Mouse (Mus musculus) heart, postnatal 14 days (tissue): ENCODE data around the gene Ppa1. TPM values are rescaled to one million over a fixed set of nuclear protein-coding genes. Genes with fewer than 3 reads are reported as not detected.
"Not testable (repeated sequence)": the region's sequence is repeated elsewhere in the genome, so short reads cannot be mapped to it uniquely, and the experiment has no call there.

Experiments
- DNase-seq, 2 experiments: peaks; one replicate each; pipeline ENCODE4 v3.0.0; 2021 to 2022
- intact Hi-C: fragments of 180-260 bp; cut with DNase I; formaldehyde crosslinking; loops from one replicate; pipeline ENCODE4 v1.15.1; 2025
- long read RNA-seq, 2 experiments: library from polyadenylated mRNA; stranded (forward); transcript quantifications; one replicate each; pipeline ENCODE4 v2.0.0; 2021
- total RNA-seq, 2 experiments: library from RNA; stranded (reverse); gene quantifications; 2 replicates each; pipeline ENCODE4 v1.2.3; 2021

Gene Ppa1
- total RNA-seq: 10 to 100 TPM; 47.1 to 47.4 TPM
- long read RNA-seq, experiment 1, transcript Ppa1-201 (11 exons, 1,364 nt): major isoform, 74 of 75 reads
- long read RNA-seq, experiment 1, partial matches to known transcripts: 0 of 75 reads
- long read RNA-seq, experiment 1, other reads (novel, unspliced or antisense): 1 of 75 reads
- long read RNA-seq, experiment 2, transcript Ppa1-201 (11 exons, 1,364 nt): major isoform, 49 of 51 reads
- long read RNA-seq, experiment 2, partial matches to known transcripts: 0 of 51 reads
- long read RNA-seq, experiment 2, other reads (novel, unspliced or antisense): 2 of 51 reads

DNA sequence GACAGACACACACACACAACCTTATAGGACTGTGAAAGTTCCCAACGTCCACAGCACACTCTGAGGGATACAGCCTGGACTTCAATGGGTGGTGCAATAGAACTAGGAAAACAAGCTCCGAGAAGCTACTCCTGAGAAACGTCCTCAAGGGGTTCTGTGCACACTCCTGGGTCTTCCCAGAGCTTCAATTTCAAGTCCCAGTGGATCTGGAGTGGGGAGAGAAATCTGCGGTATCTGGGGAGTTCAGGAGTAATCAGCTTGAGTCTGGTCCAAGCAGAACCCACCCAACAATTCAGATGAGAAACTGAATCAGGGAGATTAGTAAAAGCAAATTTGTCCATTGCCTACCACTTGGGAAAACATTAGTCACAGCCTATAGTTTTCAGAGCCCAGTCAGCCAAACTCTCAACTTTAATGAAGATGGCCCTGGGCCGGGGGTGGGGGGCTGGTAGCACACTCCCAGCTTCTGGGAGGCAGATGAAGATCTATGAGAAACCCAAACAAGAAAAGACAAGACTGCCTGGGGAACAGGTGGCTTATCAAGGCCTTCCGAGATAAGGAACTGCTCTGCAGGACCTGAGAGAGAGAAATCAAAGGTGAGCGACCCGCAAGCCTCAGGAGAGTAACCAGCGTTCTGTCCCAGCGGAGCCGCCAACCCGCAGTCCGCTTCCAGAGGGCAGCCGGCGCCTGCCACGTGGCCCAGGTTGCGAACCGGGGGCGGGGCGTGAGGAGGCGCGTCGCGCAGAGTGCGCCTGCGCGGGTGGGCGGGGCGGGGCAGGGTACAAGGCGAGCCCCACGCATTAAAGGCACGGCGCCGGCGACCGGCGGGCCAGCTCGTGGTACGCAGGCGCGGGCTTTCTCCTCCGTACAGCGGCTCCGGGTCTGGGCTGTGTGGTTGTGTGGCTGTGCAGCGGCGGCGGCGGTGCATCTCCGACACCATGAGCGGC, at the start of gene Ppa1:
TSS of gene Ppa1 (plus strand) at position 763 of the 947 bp plus-strand sequence.
- DNase-seq: peak; percentile 88 to 90
- intact Hi-C loops: no loop called here

GRCm38 (mm10) chr10:61599556-61600114, 48.7 kb upstream of the Ppa1 start:
- DNase-seq: no peak
- intact Hi-C loops: loop anchor here (5.0 kb wide), 1 partner anchor 132 kb away; no protein-coding TSS in a partner anchor

GRCm38 (mm10) chr10:61602283-61603033, 45.9 kb upstream of the Ppa1 start:
- DNase-seq: peak; percentile 49 to 72
- intact Hi-C loops: loop anchor here (2.0 to 5.0 kb wide), 3 partner anchors 56 to 135 kb away; no protein-coding TSS in a partner anchor

GRCm38 (mm10) chr10:61604376-61605065, 43.8 kb upstream of the Ppa1 start:
- intact Hi-C loops: loop anchor here (5.0 kb wide), 1 partner anchor 137 kb away; no protein-coding TSS in a partner anchor
- no peak for DNase-seq

- intact Hi-C loops: not testable (repeated sequence)
These were observed 43.0 kb upstream of the Ppa1 start for GRCm38 (mm10) chr10:61605381-61605780.

GRCm38 (mm10) chr10:61605851-61606250, 42.5 kb upstream of the Ppa1 start:
- intact Hi-C loops: no loop called here
- peak; percentile 61 to 77 for DNase-seq

More at GRCm38 (mm10) chr10:61605381-61605780, 43.0 kb upstream of the Ppa1 start:
- not testable (repeated sequence) for DNase-seq

GRCm38 (mm10) chr10:61608233-61608632, 40.1 kb upstream of the Ppa1 start:
- no peak for DNase-seq
- intact Hi-C loops: no loop called here

DNA sequence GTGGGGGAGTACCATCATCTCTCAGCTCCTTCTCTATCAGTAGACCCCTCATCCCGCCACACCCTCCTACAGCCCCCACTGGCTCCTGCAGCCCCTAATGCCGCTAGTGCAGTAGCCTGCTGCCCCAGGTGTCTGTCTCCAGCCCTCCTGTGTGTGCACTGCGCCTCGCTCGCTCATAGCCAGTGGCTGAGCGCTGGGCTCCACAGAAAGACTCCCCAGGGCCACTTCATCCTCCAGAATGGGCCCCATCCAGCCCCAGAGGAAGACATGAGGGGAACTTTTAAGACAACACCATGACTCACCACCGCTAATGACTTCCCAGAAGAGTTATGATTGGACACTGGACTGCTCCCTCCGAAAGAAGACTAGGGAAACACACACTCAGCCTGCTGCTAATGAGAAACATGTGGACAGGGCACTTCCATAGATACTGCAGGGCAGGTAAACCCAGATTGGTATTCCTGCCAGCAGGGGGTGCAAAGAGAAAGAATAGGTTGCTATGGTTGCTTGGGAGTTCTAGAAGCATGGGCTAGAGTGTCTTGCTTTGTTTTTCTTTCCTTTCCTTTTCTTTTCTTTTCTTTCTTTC, 37.6 kb upstream of the Ppa1 start:
- intact Hi-C loops: no loop called here
- peak in 1 of 2 experiments; percentile 44 for DNase-seq

GRCm38 (mm10) chr10:61614311-61614710, 34.0 kb upstream of the Ppa1 start:
- intact Hi-C loops: no loop called here

DNA sequence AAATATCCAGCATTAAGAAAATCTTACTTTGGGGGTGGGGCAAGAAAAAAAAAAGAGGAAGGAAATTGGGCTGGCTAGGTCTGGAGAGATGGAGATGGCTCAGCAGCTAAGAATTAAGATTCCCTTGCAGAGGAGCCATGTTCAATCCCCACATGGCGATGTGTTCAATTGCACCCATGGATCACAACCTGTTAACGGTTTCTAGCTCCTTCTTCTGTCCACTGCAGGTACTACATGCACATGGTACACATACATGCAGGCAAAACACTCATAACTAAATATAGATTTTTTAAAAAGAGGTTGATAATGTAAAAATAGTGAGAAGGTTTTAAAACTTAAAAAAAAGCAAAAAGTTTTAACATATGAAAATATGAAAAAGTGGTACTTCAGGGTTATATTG, 29.8 kb upstream of the Ppa1 start:
- intact Hi-C loops: no loop called here
- no peak for DNase-seq

More at GRCm38 (mm10) chr10:61614311-61614710, 34.0 kb upstream of the Ppa1 start:
- DNase-seq: no peak

- intact Hi-C loops: no loop called here
- no peak for DNase-seq
These were observed 26.7 kb upstream of the Ppa1 start for GRCm38 (mm10) chr10:61621681-61622080.

GRCm38 (mm10) chr10:61623874-61624273, 24.5 kb upstream of the Ppa1 start:
- DNase-seq, intact Hi-C loops: not testable (repeated sequence)

DNA sequence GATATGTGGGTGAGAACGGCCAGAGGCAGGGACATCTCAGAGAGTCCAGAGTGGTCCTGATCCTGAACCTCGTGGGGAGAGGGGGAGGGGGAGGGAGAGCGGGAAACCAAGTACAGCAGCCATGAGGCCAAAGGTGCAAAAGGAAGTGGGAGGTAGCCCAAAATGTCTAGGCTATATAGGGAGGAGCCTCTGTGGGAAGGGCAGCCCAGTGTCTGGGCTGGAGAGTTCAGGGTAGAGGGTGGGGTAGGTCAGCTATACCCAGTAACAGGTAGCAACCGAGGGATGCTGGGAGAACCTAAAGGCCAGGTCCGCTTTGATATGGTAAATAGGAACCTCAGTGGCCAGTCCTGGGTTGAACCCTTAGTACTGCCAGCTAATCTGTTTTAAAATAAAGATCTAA, 23.6 kb upstream of the Ppa1 start:
- no peak for DNase-seq
- intact Hi-C loops: no loop called here

- DNase-seq: peak; percentile 17 to 26
- intact Hi-C loops: no loop called here
These were observed 22.7 kb upstream of the Ppa1 start for GRCm38 (mm10) chr10:61625381-61626257.

DNA sequence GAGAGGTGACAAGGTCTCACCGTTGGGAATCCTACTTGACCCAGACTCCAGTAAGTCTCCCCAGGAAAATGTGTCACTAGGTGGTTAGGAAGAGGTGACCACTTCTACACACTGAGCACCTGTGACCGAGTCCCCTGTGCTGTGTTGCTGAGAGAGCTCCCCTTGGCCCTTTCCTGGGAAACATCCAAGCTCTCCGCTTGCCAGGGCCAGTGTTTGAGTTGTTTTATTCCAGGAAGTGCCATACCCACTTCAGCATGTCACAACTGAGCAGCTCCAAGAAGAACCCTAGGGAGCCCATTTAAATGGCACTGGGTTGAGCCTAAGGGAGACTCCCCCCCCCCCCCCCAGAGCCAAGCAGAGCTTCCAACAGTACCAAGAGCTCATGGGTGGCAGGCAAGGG, 21.8 kb upstream of the Ppa1 start:
- no peak for DNase-seq
- intact Hi-C loops: no loop called here

DNA sequence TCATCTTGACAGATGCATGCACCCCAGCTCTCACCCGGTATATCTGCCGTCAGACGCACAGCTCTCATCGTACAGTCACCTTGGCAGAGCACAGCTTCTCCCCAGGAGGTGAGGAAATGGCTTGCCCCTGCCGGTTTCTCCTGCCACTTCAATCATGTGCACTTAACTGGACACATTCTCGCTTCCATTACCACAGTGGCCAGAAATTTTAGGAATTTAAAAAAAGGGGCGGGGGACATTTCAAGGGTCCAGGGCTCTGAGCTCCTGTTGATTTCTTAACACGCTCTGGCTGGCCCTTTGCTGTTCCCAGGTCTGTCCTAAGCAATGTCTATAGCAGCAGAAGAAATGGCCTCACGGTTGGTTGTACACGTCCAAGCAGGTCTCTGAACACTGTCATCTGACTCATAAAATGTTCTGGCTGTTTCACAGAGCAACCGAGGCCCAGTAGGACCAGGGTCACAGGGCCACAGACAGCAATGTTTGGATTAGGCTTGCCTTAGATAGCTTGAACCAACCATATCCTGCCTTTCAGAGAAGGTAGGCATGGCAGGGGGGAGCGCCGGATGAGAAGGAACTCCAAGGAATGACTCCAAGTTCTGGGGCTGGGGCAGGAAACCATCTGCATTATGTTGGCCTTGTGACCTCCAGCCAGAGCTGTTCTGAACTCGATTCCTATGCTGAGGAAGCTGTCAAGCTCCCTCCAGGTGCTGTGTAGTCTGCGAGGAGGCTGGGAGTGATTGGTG, 21.0 kb upstream of the Ppa1 start:
- DNase-seq: peak in 1 of 2 experiments; percentile 28
- intact Hi-C loops: no loop called here

DNA sequence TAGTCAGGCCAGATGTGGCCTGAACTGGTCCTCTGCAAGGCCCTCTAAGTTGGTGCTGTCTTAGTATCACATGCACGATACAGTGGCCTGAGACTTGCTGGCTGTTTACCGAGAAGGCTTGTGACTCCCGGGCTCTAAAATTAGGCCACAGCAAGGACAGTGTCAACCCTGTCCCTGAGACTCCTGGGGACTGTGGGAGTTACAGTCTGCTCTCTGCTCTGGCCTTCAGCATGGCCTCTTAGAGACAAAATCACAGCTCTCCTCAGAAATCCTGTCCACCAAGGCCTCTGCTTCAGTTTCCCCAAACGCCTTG, 20.5 kb upstream of the Ppa1 start:
- intact Hi-C loops: no loop called here
- peak in 1 of 2 experiments; percentile 57 for DNase-seq

DNA sequence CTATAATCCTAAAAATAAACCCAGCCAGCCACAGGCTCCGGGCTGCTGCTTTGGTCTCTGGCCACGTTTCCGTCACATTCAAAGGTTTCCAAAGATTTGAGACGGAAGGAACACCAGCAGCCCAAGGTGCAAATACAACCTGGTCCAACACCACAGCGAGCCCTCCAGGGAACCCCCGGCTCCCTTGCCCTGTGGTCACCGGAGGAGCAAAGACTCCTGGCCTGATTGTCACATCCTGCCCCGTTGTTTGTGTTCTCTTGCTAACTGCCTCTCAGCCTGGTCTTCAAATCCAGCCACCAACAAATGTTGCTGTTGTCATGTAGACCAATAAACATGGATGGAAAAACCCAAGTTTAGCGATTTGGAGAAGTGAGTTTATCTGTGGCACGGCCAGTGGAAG, 15.9 kb upstream of the Ppa1 start:
- no peak for DNase-seq
- intact Hi-C loops: no loop called here
